Mouse (Mus musculus): Measurements from ENCODE around the gene Ston2.
"Not testable (repeated sequence)": the region's sequence is repeated elsewhere in the genome, so short reads cannot be mapped to it uniquely, and the experiment has no call there.

Gene Ston2

GRCm38 (mm10) chr12:91591191-91591590 lies 197.0 kb downstream of the Ston2 start:
- no peak for DNase-seq (ENCODE audit: low read depth, low spot score)

GRCm38 (mm10) chr12:91590716-91591115 lies 197.5 kb downstream of the Ston2 start:
- no peak for DNase-seq (ENCODE audit: low read depth, low spot score)

DNA sequence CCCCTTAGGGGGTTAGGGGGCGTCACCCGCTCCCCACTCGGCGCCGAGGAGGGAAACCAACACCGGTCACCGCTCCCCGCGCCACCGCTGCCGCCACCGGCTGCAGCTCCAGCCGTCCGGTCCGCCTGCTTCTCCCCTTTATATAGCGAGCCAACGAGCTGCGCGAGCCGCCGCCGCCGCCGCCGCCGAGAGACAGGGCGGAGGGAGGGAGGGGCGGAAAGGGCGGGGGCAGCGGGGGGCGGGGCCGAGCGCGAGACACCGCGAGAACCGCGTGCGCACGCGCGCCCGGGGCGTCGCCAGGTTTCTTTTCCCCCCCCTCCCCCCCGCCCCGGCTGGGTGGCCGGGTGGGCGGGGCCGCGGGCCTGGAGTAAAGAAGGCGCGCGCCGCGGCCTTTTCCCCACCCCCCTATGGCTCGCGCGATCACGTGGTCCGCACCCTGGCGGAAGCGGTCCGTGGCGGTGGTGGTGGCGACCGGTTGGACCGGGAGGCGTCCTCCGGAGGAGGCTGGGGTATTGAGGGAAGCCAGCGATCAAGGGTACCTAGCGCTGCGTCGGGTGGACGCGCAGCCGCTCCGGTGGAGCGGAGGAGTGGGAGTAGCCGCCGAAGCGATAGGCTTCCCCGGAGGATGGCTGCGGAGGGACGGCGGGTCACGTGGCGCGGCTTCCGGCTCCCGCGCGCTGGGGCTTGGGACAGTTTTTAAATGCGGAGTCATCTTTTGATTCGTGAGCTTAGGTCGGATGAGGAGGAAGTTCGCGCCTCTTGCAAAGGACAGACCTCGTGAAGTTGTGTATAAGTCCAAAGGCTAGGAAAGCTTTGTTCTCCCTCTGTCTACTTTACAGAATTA lies 198.1 kb downstream of the Ston2 start, which contains the start of gene Gtf2a1:
Gene Gtf2a1 (minus strand): TSS at position 641 of the 844 bp plus-strand sequence.
- DNase-seq (ENCODE audit: low read depth, low spot score) = peak; percentile 84

DNA sequence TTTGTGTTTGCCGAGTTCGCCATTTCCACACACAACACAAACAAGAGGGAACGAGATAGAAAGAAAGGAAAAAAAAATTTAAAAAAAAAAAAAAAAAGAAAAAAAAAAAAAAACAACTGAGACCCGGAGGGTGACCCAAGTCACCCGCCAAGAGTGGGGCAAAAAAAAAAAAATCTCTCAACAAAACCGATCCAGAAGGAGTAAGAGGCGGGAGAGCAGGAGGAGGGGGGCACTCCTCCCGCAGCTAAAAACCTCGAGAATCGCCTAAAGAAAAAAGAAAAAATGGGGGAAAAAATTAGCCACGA lies 198.7 kb downstream of the Ston2 start:
- no peak for DNase-seq (ENCODE audit: low read depth, low spot score)

DNA sequence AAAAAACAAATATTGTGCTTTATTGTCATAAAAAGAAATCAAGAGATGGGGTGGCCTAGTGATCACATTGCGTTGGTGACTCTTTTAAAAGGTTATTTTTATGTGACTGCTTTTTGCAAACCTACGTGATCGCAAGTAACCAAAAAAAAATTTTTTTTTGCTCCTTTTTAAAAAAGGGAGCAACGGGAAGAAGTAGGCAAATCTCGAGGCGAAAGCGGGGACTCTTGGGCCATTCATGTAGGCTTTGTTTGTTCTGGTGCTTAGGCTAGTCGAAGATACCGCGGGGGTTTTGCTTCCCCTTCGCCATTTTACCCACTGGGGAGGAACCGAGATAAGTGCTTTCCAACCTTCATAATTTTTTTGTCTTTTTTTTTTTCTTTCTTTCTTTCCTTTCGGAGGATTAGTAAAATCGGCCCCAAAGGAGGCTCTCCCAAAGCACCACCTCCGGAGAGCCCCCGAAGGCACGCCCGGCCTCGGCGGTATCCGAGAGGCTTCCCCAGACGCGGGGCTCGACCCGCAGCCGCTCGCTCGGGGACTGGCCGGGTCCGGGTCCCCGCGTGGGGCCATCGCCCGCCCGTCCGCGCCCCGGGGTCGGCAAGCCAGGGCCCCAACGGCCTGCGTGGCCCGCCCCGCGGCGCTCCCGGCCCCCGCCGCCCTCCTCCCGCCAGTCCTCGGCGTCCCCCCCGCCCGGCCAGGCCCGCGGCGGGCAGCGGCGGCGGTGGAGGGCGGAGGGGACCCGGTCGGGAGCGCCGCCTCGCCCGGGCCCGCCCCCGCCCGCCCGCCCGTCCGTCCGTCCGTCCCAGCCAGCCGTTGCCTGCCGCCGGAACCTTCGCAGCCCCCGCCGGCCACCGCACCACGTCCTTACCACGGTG lies 199.3 kb downstream of the Ston2 start:
- DNase-seq (ENCODE audit: low read depth, low spot score) = no peak

DNA sequence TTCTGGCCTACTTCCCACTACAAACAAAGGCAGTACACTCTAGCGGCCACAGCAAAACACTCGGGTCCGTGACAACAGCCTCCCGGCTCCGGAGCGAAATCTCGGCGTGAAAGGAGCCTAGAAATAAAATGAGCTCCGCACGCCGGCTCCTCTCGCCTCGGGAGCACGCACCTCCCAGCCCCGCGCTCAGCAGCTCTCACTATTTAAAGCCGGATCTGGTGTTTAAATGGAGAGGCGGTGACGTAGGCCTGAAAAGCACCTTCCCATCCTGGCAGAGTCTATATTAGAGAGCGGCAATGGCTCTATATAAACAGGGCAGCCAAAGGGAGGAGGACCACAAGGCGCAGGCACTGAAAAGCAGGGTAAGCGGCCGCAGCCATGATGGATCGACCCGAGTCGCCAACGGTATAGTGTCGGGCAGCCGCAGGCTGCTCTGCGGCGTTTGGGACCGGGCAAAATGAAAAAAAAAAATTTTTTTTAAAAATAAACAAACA lies 200.0 kb downstream of the Ston2 start:
- peak; percentile 89 for DNase-seq (ENCODE audit: low read depth, low spot score)

- no peak for DNase-seq (ENCODE audit: low read depth, low spot score)
Measured at GRCm38 (mm10) chr12:91587491-91588033, 200.6 kb downstream of the Ston2 start.

DNA sequence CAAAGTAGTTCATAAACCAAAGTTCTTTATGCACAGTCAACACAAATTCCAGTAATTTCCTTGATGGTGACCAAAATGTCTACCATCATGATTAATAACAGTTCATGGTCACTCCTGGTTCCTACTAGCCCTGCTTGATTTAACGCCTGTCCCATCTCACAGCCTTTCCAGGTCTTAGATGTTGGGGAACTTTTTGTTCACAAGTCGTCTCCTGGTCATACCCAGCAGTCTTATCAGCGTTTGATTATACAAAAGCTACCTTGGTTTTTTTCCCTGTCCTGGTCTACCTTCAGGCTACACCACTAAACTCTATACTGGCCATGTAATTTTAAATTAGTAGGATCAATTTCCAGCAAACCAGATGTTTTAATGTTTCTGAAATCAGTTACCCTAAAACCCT lies 201.1 kb downstream of the Ston2 start:
- no peak for DNase-seq (ENCODE audit: low read depth, low spot score)

DNA sequence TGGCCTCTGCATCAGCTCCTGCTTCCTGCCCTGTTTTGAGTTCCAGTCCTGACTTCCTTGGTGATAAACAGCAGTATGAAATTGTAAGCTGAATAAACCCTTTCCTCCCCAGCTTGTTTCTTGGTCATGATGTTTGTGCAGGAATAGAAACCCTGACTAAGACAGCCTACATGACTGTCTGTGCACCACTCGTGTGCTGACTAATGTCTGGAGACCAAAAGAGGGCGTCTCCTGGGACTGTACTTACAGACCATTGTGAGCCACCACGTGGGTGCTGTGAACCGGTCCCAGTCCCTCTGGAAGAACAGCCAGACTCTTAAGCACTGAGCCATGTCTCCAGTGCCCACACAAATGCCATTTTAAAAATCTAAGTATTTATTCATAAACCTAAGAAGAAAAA lies 202.4 kb downstream of the Ston2 start:
- not testable (repeated sequence) for DNase-seq (ENCODE audit: low read depth, low spot score)

DNA sequence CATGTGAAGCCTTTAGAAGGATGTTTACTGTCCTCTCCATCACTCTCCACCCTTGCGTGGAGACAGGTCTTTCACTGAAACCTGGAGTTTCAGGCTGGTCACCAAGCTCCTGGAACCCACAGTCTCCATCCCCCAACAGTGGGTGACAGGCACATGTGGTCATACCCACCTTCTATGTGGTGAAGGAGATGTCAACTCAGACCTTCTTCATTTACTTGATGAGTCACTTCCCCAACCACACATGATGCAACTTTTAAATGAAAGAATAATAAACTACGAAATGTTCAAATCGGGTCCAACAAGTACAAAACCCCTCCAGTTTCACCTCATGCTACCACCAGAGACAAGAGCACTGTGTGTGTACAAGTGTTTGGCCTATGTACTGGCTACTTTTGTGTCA lies 203.0 kb downstream of the Ston2 start:
- DNase-seq (ENCODE audit: low read depth, low spot score) = no peak

DNA sequence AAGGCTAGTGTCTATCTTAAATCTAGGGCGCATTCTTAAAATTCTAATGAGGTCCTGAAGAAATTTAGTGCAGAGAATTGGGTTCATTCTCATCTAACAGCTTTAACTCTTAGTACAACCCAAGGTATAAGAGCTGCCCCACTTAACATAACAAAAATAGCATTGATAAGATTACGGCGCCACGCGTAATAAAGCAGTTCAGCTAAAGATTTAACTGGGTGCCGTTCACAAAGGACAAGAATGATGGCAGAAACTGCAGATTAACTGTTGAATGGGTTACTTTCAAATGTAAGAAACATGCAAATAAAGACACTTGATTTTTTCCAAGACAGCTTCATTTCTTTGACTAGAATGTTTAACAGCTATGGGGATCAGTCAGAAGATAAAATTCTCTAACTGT lies 204.8 kb downstream of the Ston2 start:
- DNase-seq (ENCODE audit: low read depth, low spot score) = no peak

Data from telencephalon, adult 2 months (tissue).